Mouse (Mus musculus): ENCODE measurements around the gene Gpd1. TPM values are rescaled to one million over a fixed set of nuclear protein-coding genes. Genes with fewer than 3 reads are reported as not detected.
"Not testable (repeated sequence)": the region's sequence is repeated elsewhere in the genome, so short reads cannot be mapped to it uniquely, and the experiment has no call there.

Gpd1 gene
- polyA plus RNA-seq, 1 experiment from 2014 or later = 5.3 TPM

DNA sequence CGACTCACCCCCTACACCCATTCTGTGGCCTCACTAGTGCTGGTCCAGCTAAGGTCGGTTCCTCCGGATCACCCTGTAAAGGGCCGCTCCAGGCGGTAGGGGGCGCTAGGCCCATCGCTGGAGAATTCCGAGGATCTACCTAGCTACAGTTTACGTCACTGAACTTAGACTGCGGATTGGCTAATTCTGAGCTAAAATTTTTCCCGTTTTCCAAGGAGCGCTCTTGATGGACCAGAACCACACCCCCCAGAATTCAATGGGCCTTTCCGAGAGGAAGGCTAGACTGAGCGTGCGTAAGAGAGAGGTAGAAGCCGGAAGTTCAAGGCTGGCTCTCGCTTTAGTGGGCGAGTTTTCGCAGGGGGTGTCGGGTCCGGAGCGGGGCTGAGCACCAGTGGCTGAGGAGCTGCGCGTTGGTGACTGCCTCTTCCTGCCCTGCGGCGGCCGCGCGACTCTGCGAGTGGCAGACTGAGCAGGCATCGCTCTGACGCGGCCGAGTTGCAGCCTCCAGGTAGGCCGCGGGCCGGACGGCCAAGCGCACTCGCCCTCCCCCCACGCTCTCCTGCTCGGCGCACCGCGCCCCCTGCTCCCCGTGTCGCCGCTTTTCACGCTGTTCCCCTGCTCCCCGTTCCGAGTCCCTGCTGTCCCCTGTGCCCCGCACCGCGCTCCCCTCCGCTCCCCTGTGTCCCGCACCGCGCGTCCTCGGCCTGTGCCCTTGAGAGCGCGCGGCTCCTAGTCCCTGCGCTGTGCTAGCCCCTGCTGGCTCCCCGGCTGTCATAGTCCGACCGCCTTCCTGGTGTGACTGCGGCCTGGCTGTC, 8.2 kb downstream of the Gpd1 start, which contains the start of gene Cox14:
Gene Cox14 (plus strand): TSS at position 278 of the 815 bp plus-strand sequence.
- peak; percentile 92 for ATAC-seq (ENCODE audit: insufficient read depth, low FRiP score, low read depth)
- Histone ChIP-seq H3K4me1 (peaks cover 28% of the 10 kb centered on the region), H3K9me3 (no peaks in the 10 kb centered on the region), H3K36me3 (peaks cover 15% of the 10 kb centered on the region), H3K4me3 (replicated peaks) (peak within 1 kb of the TSS; percentile 81), H3K27ac (peak within 1 kb of the TSS; percentile 86), H3K27me3 (replicated peaks) (no peaks in the 10 kb centered on the region), H3K9ac (peak within 1 kb of the TSS; percentile 81), H3K4me2 (peak within 1 kb of the TSS; percentile 76)
- WGBS = under 1% methylated on average over 66 of the region's 68 CpGs

DNA sequence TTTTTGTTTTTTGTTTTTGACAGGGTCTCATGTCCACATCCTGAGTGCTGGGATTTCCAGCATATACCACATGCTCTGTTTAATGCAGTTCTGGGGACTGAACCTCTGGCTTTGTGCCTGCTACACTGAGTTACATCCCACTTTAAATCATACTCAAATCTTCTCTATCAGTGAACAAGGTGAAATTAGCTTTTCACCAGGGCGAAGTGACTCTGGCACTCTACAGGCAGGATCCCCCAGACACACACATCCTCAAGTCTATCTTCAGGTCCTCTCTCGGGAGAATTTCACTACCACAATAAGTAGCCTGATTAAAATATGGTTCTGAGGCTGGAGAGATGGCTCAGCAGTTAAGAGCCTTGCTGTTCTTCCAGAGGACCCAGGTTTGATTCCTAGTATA, 9.2 kb downstream of the Gpd1 start:
- WGBS = 70% methylated on average over 2 of the region's 2 CpGs
- Histone ChIP-seq H3K9me3 (no peaks in the 10 kb centered on the region), H3K36me3 (peaks cover 19% of the 10 kb centered on the region), H3K27me3 (replicated peaks) (no peaks in the 10 kb centered on the region), H3K27ac (no peak overlapping the region), H3K4me1 (peaks cover 28% of the 10 kb centered on the region), H3K4me3 (replicated peaks) (peak overlapping the region; percentile 81), H3K9ac (peak overlapping the region; percentile 81), H3K4me2 (peak overlapping the region; percentile 76)
- no peak for ATAC-seq (ENCODE audit: insufficient read depth, low FRiP score, low read depth)

DNA sequence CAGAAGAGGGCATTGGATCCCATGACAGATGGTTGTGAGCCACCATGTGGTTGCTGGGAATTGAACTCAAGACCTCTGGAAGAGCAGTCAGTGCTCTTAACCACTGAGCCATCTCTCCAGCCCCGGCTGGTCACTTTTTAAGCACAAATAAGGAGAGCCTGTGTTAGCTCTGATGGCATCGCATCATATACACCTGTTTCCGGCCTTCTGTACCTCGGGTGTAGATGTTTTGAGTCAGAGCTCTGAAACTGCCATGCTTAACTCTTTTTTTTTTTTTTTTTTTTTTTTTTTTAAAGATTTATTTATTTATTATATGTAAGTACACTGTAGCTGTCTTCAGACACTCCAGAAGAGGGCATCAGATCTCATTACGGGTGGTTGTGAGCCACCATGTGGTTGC, 9.7 kb downstream of the Gpd1 start:
- not testable (repeated sequence) for H3K9ac ChIP-seq; H3K4me2 ChIP-seq; H3K27me3 ChIP-seq (replicated peaks); ATAC-seq (ENCODE audit: insufficient read depth, low FRiP score, low read depth); H3K4me3 ChIP-seq (replicated peaks); H3K27ac ChIP-seq; H3K9me3 ChIP-seq
- Histone ChIP-seq H3K36me3 (peaks cover 19% of the 10 kb centered on the region), H3K4me1 (peaks cover 28% of the 10 kb centered on the region)
- WGBS = 92% methylated on average over 5 of the region's 5 CpGs

DNA sequence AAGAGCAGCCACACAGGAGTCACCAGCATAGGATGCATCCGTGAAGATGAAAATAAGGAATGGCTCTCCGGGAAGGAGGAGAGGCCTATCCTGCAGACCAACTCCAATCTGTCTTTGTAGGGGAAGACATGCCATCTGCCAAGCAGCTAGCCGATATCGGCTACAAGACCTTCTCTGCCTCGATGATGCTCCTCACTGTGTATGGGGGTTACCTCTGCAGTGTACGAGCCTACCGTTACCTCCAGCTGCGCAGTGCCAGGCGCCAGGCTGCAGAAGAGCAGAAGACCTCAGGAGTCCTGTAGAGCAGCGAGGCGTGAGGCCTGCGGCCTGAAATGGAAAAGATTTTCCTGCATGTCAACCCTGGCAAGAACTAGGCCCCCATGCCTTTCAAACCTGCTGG, 10.2 kb downstream of the Gpd1 start:
- Histone ChIP-seq H3K9ac (no peak overlapping the region), H3K9me3 (no peaks in the 10 kb centered on the region), H3K4me2 (no peak overlapping the region), H3K27ac (no peak overlapping the region), H3K4me3 (replicated peaks) (no peak overlapping the region), H3K27me3 (replicated peaks) (no peaks in the 10 kb centered on the region), H3K4me1 (peaks cover 28% of the 10 kb centered on the region), H3K36me3 (peaks cover 19% of the 10 kb centered on the region)
- no peak for ATAC-seq (ENCODE audit: insufficient read depth, low FRiP score, low read depth)
- 93% methylated on average over 12 of the region's 12 CpGs for WGBS

DNA sequence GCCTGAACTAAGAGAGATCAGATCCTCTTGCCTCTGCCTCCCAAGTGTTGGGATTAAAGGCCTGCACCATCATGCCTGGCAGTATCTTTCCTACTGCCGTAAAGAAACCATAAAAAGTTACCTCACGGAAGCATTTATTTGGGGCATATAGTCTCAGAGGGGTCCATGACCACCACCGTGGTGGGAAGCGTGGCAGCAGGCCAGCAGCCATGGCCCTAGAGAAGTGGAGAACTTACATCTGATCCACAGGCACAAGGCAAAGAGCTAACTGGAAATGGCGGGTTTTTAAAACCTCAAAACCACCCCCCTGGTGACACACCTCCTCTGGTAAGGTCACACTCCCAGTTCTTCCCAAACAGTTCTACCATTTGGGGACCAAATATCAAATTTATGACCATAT, 10.9 kb downstream of the Gpd1 start:
- Histone ChIP-seq H3K27ac (no peak overlapping the region), H3K27me3 (replicated peaks) (no peaks in the 10 kb centered on the region), H3K4me2 (no peak overlapping the region), H3K4me3 (replicated peaks) (no peak overlapping the region), H3K36me3 (peaks cover 19% of the 10 kb centered on the region), H3K4me1 (peaks cover 24% of the 10 kb centered on the region), H3K9me3 (no peaks in the 10 kb centered on the region), H3K9ac (no peak overlapping the region)
- no peak for ATAC-seq (ENCODE audit: insufficient read depth, low FRiP score, low read depth)
- WGBS = 98% methylated on average over 5 of the region's 5 CpGs

DNA sequence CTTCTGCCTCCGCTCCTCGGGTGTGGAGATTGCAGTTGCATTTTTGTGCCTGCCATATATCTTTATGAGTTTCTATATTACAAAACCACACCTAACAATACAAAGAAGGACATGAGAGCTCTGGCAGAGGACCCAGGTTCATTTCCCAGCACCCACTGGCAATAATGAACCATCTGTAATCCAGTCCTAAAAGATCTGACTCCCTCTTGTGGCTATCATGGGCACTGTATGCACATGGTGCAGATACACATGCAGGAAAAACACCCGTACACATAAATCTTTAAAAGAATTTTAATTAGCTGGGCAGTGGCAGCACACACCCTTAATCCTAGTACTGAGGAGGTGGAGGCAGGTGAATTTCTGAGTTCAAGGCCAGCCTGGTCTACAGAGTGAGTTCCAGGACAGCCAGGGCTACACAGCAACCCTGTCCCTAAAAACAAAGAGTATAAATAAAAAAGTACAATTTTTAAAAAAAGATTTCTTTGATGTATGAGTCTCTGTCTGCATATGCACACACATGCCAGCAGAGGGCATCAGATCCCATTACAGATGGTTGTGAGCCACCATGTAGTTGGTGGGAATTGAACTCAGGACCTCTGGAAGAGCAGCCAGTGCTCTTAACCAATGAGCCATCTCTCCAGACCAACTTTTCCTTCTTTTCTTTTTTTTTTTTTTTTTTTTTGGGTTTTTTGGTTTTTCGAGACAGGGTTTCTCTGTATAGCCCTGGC, 11.9 kb downstream of the Gpd1 start:
- Histone ChIP-seq H3K36me3 (peaks cover 19% of the 10 kb centered on the region), H3K4me1 (peaks cover 14% of the 10 kb centered on the region), H3K27ac (no peak overlapping the region), H3K27me3 (replicated peaks) (no peaks in the 10 kb centered on the region), H3K4me2 (no peak overlapping the region), H3K4me3 (replicated peaks) (no peak overlapping the region), H3K9me3 (no peaks in the 10 kb centered on the region), H3K9ac (no peak overlapping the region)
- WGBS = 93% methylated on average over 4 of the region's 4 CpGs
- ATAC-seq (ENCODE audit: insufficient read depth, low FRiP score, low read depth) = no peak

DNA sequence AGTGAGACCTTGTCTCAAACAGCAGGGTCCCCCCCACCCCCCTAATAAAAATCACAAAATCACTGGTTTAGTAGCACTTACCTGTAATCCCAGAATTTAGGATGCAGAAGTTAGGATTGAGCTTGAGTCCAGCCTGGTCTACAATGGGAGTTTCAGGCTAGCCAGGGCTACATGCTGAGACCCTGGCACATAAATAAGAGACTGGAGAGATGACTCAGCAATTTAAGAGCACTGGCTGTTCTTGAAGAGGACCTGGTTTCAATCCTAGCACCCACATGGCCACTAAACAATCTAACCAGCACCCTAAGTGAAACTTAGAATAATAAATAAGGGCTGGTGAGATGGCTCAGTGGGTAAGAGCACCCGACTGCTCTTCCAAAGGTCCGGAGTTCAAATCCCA, 13.9 kb downstream of the Gpd1 start:
- peaks cover 24% of the 10 kb centered on the region for H3K36me3 ChIP-seq
- no peaks in the 10 kb centered on the region for H3K27me3 ChIP-seq (replicated peaks)
- no peak for ATAC-seq (ENCODE audit: insufficient read depth, low FRiP score, low read depth)
- no peak overlapping the region for H3K4me3 ChIP-seq (replicated peaks)
- H3K4me1 ChIP-seq = 0 out of 2 replicates have a peak, but pooled peaks cover 4% of the 10 kb centered on the region
- no peak overlapping the region for H3K9ac ChIP-seq
- H3K9me3 ChIP-seq = no peaks in the 10 kb centered on the region
- no peak overlapping the region for H3K4me2 ChIP-seq
- no peak overlapping the region for H3K27ac ChIP-seq
- WGBS = 91% methylated on average over 2 of the region's 2 CpGs

DNA sequence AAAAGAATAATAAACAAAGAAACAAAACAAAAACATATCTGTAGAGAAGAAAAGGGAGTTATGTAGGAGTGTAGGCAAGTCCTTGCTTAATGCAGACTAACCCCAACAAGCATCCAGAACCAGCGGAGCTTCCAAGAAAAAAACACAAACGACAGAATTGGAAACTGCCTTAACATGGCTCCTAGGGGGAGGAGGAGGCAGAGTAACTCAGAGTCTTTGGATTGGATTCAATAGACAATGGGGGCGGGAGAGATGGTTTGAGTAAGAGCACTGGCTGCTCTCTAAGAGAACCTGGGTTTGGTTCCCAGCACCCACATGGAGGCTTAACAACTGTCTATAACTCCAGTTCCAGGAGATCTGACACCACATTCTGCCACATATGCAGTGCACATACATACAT, 14.4 kb downstream of the Gpd1 start:
- H3K9ac ChIP-seq = no peak overlapping the region
- WGBS = 94% methylated on average over 3 of the region's 3 CpGs
- H3K4me2 ChIP-seq = no peak overlapping the region
- no peak overlapping the region for H3K4me3 ChIP-seq (replicated peaks)
- H3K4me1 ChIP-seq = 0 out of 2 replicates have a peak, but pooled peaks cover under 1% of the 10 kb centered on the region
- no peak overlapping the region for H3K27ac ChIP-seq
- no peaks in the 10 kb centered on the region for H3K9me3 ChIP-seq
- ATAC-seq (ENCODE audit: insufficient read depth, low FRiP score, low read depth) = no peak
- no peaks in the 10 kb centered on the region for H3K27me3 ChIP-seq (replicated peaks)
- H3K36me3 ChIP-seq = peaks cover 29% of the 10 kb centered on the region

DNA sequence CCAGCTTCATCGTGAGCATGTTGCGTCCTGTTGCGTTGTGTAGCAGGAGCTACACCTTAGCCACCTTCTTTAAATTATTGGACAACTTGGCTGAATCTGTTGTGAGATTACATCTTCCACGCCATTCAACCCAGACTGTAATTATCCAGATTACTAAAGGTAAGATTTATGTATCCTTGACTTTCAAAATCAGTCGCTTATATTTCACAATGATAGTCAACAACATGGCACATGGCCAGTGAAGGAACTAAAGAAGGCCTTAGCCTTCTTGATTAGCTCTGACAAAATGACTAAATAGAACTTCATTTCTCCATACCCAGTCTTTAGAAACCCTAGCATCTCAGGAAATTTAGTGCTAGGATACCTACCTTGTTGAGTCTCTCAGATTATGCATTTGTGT, 15.9 kb downstream of the Gpd1 start:
- 91% methylated on average over 5 of the region's 5 CpGs for WGBS

DNA sequence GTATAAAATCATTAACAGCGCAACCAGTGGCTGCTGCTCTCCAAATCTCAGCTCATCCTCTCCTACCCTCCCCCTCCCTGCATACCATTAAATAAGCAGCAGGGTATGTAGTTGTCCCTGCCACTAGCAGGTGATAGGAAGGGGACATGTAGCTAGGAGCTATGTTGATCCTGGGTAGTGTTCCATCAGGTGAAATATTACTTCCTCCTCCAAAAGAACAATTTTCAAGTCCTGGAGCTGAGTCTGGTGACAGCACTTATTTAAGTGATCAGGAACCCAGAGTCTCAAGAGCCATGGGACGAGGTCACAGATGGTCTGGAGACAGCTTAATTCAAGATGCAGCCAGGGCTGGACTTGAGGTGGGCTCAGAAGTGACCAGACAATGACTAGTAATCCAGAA, 18.3 kb downstream of the Gpd1 start:
- Histone ChIP-seq H3K4me3 (replicated peaks) (no peak overlapping the region), H3K27me3 (replicated peaks) (no peaks in the 10 kb centered on the region), H3K9ac (no peak overlapping the region), H3K9me3 (no peaks in the 10 kb centered on the region), H3K4me1 (no peaks in the 10 kb centered on the region), H3K36me3 (peaks cover 39% of the 10 kb centered on the region; the same call in 1 of the 2 replicates), H3K4me2 (no peak overlapping the region), H3K27ac (no peak overlapping the region)
- 88% methylated on average over 2 of the region's 2 CpGs for WGBS
- no peak for ATAC-seq (ENCODE audit: insufficient read depth, low FRiP score, low read depth)

More for the DNA sequence above, 15.9 kb downstream of the Gpd1 start:
- H3K36me3 ChIP-seq = peaks cover 36% of the 10 kb centered on the region
- no peak for ATAC-seq (ENCODE audit: insufficient read depth, low FRiP score, low read depth)
- H3K9ac ChIP-seq = no peak overlapping the region
- no peaks in the 10 kb centered on the region for H3K9me3 ChIP-seq
- H3K27me3 ChIP-seq (replicated peaks) = no peaks in the 10 kb centered on the region
- H3K4me2 ChIP-seq = no peak overlapping the region
- no peak overlapping the region for H3K27ac ChIP-seq
- H3K4me1 ChIP-seq = no peaks in the 10 kb centered on the region
- H3K4me3 ChIP-seq (replicated peaks) = no peak overlapping the region

DNA sequence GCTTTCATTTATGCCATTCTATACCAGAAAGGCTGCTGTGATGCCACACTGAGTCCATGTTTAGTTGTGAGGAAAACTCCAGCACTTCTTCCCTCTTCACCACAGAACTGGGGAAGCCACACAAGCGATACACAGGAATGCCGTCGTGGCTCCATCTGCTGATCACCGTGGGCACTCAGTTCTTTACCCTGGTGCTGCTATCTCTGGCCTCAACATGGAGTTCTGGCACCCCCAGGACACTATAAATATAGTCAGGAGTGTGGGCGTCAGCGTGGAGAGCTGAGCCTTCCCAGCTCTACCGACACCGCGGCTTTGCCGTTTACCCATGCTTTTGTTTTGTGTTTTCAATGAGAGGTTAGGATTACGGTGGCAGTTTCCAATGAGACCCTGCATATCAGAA, 19.4 kb downstream of the Gpd1 start:
- Histone ChIP-seq H3K9ac (no peak overlapping the region), H3K4me2 (no peak overlapping the region), H3K27me3 (replicated peaks) (no peaks in the 10 kb centered on the region), H3K4me3 (replicated peaks) (no peak overlapping the region), H3K36me3 (peaks cover 36% of the 10 kb centered on the region; the same call in 1 of the 2 replicates), H3K9me3 (no peaks in the 10 kb centered on the region), H3K27ac (no peak overlapping the region), H3K4me1 (no peaks in the 10 kb centered on the region)
- 92% methylated on average over 11 of the region's 11 CpGs for WGBS
- no peak for ATAC-seq (ENCODE audit: insufficient read depth, low FRiP score, low read depth)

DNA sequence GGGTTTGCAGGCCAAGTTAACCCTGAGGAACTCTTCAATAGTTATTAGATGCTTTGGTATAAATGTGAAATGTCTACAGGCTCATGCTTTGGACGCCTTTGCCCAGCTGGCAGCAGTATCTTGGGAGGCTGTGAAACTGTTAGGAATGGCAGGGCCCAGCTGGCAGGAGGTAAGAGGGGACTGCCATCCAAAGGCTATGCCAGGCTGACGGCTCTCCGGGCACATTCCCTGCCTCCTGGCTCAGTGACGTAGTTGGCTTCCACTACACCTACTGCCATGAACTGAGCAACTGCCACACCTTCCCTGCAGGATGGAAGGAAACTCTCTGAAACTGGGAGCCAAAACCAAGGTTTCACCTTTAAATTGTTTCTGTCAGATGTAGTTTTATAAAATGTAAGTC, 22.9 kb downstream of the Gpd1 start:
- WGBS = 96% methylated on average over 4 of the region's 4 CpGs
- H3K9me3 ChIP-seq = no peaks in the 10 kb centered on the region
- peaks cover 44% of the 10 kb centered on the region; the same call in 1 of the 2 replicates for H3K36me3 ChIP-seq
- no peak overlapping the region for H3K9ac ChIP-seq
- H3K27me3 ChIP-seq (replicated peaks) = no peaks in the 10 kb centered on the region
- no peak overlapping the region for H3K27ac ChIP-seq
- H3K4me1 ChIP-seq = no peaks in the 10 kb centered on the region
- no peak for ATAC-seq (ENCODE audit: insufficient read depth, low FRiP score, low read depth)
- H3K4me3 ChIP-seq (replicated peaks) = no peak overlapping the region
- no peak overlapping the region for H3K4me2 ChIP-seq

All from stomach, embryonic 15.5 days (tissue).